Mouse (Mus musculus) midbrain, embryonic 15.5 days (tissue): ENCODE data around the gene Rbm19. TPM values are rescaled to one million over a fixed set of nuclear protein-coding genes. Genes with fewer than 3 reads are reported as not detected.

Experiments
- ATAC-seq: fragments of 200-750 bp; cut with Nextera tagmentation; replicated peaks from 2 replicates; pipeline ENCODE4 v1.8.0; 2017; ENCODE audit warnings: moderate TSS enrichment
- H3K27ac ChIP-seq: fragments of 300-500 bp; sonication (generic); 2 replicates; pipeline ENCODE4 v1.5.1; 2015; ENCODE audit warnings: mild to moderate bottlenecking, inconsistent platforms
- H3K27me3 ChIP-seq: fragments of 300-500 bp; sonication (generic); replicated peaks from 2 replicates; pipeline ENCODE4 v1.6.1; 2015; ENCODE audit warnings: inconsistent platforms
- H3K36me3 ChIP-seq: fragments of 300-500 bp; sonication (generic); replicated peaks from 2 replicates; pipeline ENCODE4 v1.6.1; 2015; ENCODE audit warnings: inconsistent platforms
- H3K4me1 ChIP-seq: fragments of 300-500 bp; sonication (generic); 2 replicates; pipeline ENCODE4 v1.6.1; 2015; ENCODE audit warnings: inconsistent platforms
- H3K4me2 ChIP-seq: fragments of 300-500 bp; sonication (generic); 2 replicates; pipeline ENCODE4 v1.6.1; 2015; ENCODE audit warnings: inconsistent platforms, mild to moderate bottlenecking, moderate library complexity
- H3K4me3 ChIP-seq: fragments of 300-500 bp; sonication (generic); 2 replicates; pipeline ENCODE4 v1.5.1; 2015; ENCODE audit warnings: mild to moderate bottlenecking, inconsistent platforms
- H3K9ac ChIP-seq: fragments of 300-500 bp; sonication (generic); 2 replicates; pipeline ENCODE4 v1.6.1; 2015; ENCODE audit warnings: mild to moderate bottlenecking, inconsistent platforms
- H3K9me3 ChIP-seq: fragments of 300-500 bp; sonication (generic); 2 replicates; pipeline ENCODE4 v1.6.1; 2016; ENCODE audit warnings: inconsistent platforms
- WGBS: fragments of 180-500 bp; shearing (Covaris S2); methylation state at CpG from one replicate; pipeline ENCODE4 v1.1.7; 2015; ENCODE audit warnings: mixed read lengths; 5-methylcytosine and 5-hydroxymethylcytosine counted together
- polyA plus RNA-seq: library from polyadenylated mRNA; unstranded; fragments of >200 nt; fragmentation: Nextera tagmentation; extraction: Ambion mirVana; gene quantifications from 2 replicates; pipeline ENCODE4 v1.2.1, GENCODE M21; 2015

Gene Rbm19
- polyA plus RNA-seq, 1 experiment from 2014 or later: 22.2 TPM

- 20% methylated on average over 14 of the region's 14 CpGs for WGBS
- no peak overlapping the region for H3K9ac ChIP-seq
- H3K4me3 ChIP-seq: no peak overlapping the region
- H3K4me1 ChIP-seq: peaks cover 23% of the 10 kb centered on the region
- no peak overlapping the region for H3K27ac ChIP-seq
- no peaks in the 10 kb centered on the region for H3K36me3 ChIP-seq
- no peak overlapping the region for H3K4me2 ChIP-seq
- H3K27me3 ChIP-seq: peaks cover 16% of the 10 kb centered on the region; the same call in 1 of the 2 replicates
- no peak for ATAC-seq
- H3K9me3 ChIP-seq: no peaks in the 10 kb centered on the region
Observed at GRCm38 (mm10) chr5:120225383-120225782, 109.1 kb downstream of the Rbm19 start.

- Histone ChIP-seq H3K36me3 (no peaks in the 10 kb centered on the region), H3K4me2 (no peak overlapping the region), H3K4me3 (no peak overlapping the region), H3K27me3 (0 out of 2 replicates have a peak, but pooled peaks cover 7% of the 10 kb centered on the region), H3K4me1 (peaks cover 40% of the 10 kb centered on the region), H3K9me3 (no peaks in the 10 kb centered on the region), H3K9ac (0 out of 2 replicates have a peak overlapping the region, but pooled peaks have one; percentile 2), H3K27ac (peak overlapping the region; percentile 51)
- WGBS: 29% methylated on average over 20 of the region's 20 CpGs
- ATAC-seq: no peak
Observed at GRCm38 (mm10) chr5:120228613-120229409, 112.5 kb downstream of the Rbm19 start.

GRCm38 (mm10) chr5:120231435-120232147 lies 115.3 kb downstream of the Rbm19 start:
- 4% methylated on average over 25 of the region's 25 CpGs for WGBS
- H3K4me2 ChIP-seq: peak overlapping the region; percentile 43
- H3K4me1 ChIP-seq: peaks cover 40% of the 10 kb centered on the region
- no peaks in the 10 kb centered on the region for H3K36me3 ChIP-seq
- H3K4me3 ChIP-seq: 0 out of 2 replicates have a peak overlapping the region, but pooled peaks have one; percentile 13
- peak overlapping the region; percentile 36; the same call in 1 of the 2 replicates for H3K9ac ChIP-seq
- ATAC-seq: peak; percentile 73
- H3K27ac ChIP-seq: peak overlapping the region; percentile 92
- 0 out of 2 replicates have a peak, but pooled peaks cover 7% of the 10 kb centered on the region for H3K27me3 ChIP-seq
- no peaks in the 10 kb centered on the region for H3K9me3 ChIP-seq

GRCm38 (mm10) chr5:120235147-120235546 lies 118.9 kb downstream of the Rbm19 start:
- H3K9ac ChIP-seq: no peak overlapping the region
- peaks cover 6% of the 10 kb centered on the region; the same call in 1 of the 2 replicates for H3K27me3 ChIP-seq
- 57% methylated on average over 5 of the region's 5 CpGs for WGBS
- H3K4me3 ChIP-seq: no peak overlapping the region
- peak overlapping the region; percentile 66 for H3K27ac ChIP-seq
- no peaks in the 10 kb centered on the region for H3K36me3 ChIP-seq
- no peak overlapping the region for H3K4me2 ChIP-seq
- no peak for ATAC-seq
- no peaks in the 10 kb centered on the region for H3K9me3 ChIP-seq
- peaks cover 33% of the 10 kb centered on the region for H3K4me1 ChIP-seq

GRCm38 (mm10) chr5:120235571-120235970 lies 119.3 kb downstream of the Rbm19 start:
- H3K9ac ChIP-seq: no peak overlapping the region
- H3K4me1 ChIP-seq: peaks cover 30% of the 10 kb centered on the region
- H3K27ac ChIP-seq: peak overlapping the region; percentile 66
- H3K9me3 ChIP-seq: no peaks in the 10 kb centered on the region
- H3K4me2 ChIP-seq: no peak overlapping the region
- no peaks in the 10 kb centered on the region for H3K36me3 ChIP-seq
- no peak for ATAC-seq
- 44% methylated on average over 11 of the region's 11 CpGs for WGBS
- peaks cover 6% of the 10 kb centered on the region; the same call in 1 of the 2 replicates for H3K27me3 ChIP-seq
- H3K4me3 ChIP-seq: no peak overlapping the region

- ATAC-seq: no peak
- peaks cover 8% of the 10 kb centered on the region; the same call in 1 of the 2 replicates for H3K4me1 ChIP-seq
- H3K4me3 ChIP-seq: no peak overlapping the region
- H3K27ac ChIP-seq: no peak overlapping the region
- 93% methylated on average over 7 of the region's 7 CpGs for WGBS
- H3K9ac ChIP-seq: no peak overlapping the region
- no peaks in the 10 kb centered on the region for H3K36me3 ChIP-seq
- no peak overlapping the region for H3K4me2 ChIP-seq
- no peaks in the 10 kb centered on the region for H3K9me3 ChIP-seq
- peaks cover 6% of the 10 kb centered on the region for H3K27me3 ChIP-seq
Observed at GRCm38 (mm10) chr5:120240071-120240470, 123.8 kb downstream of the Rbm19 start.

- H3K36me3 ChIP-seq: no peaks in the 10 kb centered on the region
- H3K27me3 ChIP-seq: peaks cover 7% of the 10 kb centered on the region; the same call in 1 of the 2 replicates
- WGBS: 87% methylated on average over 4 of the region's 5 CpGs
- H3K9me3 ChIP-seq: no peaks in the 10 kb centered on the region
- no peak overlapping the region for H3K27ac ChIP-seq
- H3K4me1 ChIP-seq: no peaks in the 10 kb centered on the region
- H3K4me2 ChIP-seq: no peak overlapping the region
- no peak overlapping the region for H3K9ac ChIP-seq
- ATAC-seq: no peak
- H3K4me3 ChIP-seq: no peak overlapping the region
Observed at GRCm38 (mm10) chr5:120245336-120245735, 129.1 kb downstream of the Rbm19 start.
